Mouse (Mus musculus) liver, adult (tissue): Measurements from ENCODE around the gene Smg7.

Source experiments
- GATA4 ChIP-seq: IDR thresholded peaks from 2 replicates; pipeline ENCODE4 v1.6.1; 2014; ENCODE audit warnings: mild to moderate bottlenecking, low read length; ENCODE audit not compliant: insufficient replicate concordance

The Smg7 gene

DNA sequence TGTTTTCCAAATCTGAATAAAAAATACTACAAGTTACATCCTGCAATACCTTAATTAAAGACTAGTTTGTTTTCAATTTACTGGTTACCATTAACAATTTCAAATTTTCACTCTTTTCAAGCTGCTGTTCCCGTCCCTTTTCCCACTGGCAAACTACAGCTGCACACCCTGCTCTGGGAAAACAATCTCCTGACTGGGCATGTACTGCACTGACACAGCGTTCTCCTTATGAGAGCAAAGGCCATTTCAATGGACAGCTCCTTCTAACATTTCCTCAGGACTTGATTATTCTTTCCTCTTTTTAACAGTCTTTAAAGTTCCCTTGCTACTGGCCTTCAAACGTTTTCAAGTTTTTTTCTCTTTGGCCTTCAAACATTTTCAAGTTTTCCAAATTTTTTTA lies 31.4 kb downstream of the Smg7 start:
- TF ChIP-seq GATA4, result no peak

DNA sequence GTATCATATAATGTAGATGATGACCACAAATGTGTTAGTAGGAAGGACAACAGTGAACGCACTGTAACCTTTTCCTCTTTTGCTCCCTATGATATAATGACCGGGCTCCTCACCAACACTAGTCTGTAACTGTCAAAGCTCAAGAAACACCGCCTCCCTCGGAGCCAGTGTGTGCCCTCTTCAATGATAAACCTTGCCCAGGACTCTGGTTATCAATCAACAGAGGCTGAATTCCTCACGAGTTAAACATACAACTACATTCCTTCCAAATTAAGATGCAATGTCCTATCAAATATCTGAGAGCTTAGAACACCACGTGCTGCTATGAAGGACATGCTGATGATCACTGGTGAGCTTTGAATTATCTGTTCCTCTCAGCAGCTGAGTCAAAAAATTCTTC lies 32.5 kb downstream of the Smg7 start:
- no peak for TF ChIP-seq GATA4

DNA sequence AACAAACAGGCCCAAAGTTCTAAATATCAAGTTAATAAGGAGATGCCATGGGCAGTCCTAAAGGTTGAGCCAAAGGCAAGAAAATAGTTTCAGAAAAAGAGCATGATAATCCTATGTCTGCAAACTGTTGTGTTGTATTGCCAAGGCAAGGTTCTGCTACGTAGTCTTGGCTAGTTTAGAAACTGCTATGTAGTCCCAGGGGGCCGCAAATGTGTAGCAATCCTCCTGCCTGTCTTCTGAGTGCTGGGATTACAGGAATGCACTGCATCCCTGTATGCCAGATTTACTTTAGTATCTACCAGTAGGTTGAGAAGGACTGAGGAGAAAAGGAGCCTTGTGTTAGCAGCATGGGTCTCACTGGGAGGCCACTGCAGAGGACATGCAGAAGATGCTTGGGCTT lies 55.6 kb downstream of the Smg7 start:
- TF ChIP-seq GATA4, result no peak

DNA sequence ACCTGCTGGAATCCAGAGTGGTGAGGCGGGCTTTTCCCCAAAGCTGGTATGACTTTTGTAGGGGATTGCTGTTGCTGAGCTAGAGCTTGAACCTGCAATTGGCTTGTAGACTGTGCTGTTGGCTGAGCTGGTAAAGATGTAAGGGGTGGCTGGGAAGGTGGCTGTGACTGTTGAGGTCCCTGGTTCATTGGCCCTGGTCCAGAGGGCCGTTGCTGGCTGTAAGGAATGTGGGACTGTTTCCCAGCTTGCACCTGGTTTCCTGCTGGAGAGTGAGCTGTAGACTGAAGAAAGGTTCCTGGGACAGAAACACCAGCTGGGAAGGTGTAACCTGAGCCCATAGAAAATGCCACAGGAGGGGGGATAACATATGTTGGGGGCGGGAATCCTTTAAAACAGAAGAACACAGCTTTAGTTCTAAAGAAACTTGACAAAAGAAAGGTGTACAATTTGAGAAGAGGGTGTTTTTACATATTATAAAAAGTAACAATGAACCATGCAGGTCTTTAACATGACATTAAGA lies 57.2 kb downstream of the Smg7 start:
- TF ChIP-seq GATA4, result no peak

DNA sequence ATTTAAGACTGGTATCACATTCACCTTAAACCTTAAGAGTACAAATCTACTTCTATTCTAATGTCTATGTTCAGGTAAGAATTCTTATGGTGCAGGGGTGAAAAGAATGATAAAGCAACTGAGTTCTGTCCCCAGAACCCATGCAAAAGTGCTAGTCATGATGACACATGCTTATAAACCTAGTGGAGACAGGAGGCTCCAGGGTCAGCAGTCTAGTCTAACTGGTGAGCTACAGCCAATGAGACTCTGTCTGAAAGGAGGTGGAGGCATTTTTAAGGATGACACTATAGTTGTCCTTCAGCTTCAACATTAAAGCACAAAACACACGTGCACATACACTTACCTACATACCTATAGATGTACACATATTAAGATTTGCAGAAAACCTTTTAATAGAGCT lies 57.8 kb downstream of the Smg7 start:
- no peak for TF ChIP-seq GATA4

DNA sequence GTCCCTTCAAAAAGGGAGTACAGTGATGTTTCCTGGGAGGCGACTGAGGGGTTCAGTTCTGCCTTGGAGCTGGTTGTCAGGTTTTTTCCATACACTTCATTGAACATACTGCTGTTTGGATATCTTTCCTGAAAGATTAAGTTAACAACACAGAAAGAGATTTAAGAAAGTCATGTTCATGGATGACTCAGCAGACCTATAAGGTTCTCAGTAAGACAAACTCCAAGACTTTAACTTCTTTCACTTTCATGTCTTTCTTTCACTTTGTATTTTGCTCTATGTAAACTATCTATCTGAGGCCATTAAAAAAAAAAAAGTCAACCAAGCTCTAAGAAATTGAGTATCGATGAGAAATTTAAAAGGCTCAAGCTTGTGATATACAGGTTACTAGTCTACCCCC lies 61.4 kb downstream of the Smg7 start:
- TF ChIP-seq GATA4, result no peak

DNA sequence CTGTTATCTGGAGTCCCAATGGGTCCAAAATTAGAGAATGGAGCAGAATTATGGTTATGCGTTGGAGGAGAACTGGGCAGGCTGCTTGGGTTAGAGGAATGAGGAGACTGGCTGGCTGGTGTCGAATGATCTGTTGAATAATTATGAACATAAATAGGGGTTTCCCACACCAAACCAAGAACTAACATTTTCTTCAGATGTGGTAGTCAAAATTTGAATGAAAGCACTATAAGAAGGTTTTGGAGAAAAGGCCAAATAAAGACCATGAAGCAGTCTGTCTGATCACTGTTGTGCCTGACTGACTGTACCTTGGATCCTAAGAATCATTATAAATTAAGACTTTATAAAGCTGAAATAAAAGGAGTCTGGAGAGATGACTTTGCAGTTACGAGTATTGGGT lies 62.1 kb downstream of the Smg7 start:
- no peak for TF ChIP-seq GATA4

DNA sequence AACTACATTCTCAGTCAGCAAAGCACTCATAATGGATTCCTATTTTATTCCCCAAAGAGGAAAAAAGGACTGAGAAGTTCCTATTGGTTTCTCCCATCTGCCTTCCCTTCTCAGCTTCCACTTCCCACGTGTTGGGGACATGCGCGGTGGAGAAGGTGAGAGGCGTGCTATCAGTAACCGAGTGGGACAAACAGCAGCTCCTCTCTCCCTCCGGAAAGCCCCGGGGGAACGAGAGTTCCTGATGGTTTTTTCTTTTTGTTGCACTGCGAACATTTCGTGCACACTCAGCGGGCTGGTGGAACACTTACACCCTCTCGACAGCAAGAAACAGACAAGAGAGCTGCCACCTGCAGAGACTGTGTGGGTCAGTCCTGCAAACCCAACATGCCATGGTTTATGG lies 63.6 kb downstream of the Smg7 start:
- TF ChIP-seq GATA4, result no peak

DNA sequence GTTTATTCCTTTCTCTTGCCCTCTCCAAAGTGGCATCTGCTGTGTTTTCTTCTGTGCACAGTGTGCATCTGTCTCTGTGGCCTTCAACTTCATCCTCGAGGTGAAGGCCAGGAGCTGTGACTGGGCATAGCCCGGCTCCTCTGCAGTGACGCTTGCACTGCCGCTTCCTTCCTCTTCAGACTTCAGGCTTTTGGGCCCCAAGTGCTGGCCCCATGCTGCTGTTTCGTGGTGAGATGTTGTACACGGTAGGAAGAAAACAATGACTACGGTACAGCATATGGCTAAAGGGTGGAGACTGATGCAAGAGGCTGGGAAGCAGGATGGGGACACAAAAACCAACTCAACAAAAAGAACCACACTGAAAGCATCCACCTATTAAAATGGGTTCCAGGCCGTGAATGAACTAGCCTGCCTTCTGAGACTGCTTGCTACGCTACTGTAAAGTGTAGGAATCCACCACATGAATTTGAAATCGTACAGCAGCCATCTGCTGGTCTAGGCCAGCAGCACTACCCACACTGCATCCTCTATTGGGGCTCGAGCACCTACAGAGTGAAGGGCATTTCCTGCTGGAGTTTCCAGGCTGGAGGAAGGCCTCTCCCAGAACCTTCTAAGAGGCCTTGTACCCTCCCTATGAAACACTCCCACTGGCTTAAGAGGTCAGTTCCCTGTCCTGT lies 64.3 kb downstream of the Smg7 start:
- TF ChIP-seq GATA4, result no peak

DNA sequence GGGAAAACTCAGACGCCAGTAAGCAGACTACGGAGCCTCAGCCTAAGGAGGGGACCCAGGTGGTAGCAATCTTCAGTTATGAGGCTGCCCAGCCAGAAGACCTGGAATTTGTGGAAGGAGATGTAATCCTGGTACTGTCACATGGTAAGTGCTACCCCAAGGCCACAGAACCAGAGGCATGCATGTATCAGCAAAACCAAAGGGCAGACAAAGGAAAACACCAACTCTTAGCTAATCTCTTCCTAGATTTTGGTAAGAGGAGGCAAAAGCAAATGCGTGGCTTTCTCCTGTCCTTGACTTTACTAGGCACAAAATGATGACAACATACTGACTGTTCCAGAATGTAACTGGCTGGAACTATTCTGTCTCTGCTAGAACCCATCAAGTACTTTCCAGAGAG lies 67.4 kb downstream of the Smg7 start:
- no peak for TF ChIP-seq GATA4

DNA sequence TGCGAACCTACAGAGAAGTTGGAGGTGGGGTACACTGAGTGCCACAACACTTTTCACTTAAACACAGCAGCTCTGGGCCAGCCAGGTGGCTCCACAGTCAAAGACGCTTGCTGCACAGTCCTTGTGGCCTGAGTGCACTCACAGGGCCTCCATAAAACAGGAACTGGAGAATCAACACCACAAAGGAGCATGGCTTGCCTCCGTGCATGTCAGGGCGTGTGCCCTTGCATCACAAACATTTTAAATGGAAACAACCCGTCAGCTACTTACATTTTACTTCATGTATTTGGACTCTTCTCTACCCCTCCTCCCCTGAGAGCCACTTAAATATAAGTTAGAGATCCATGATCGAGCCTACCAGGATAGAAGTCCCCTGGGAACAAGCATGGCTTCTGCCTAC lies 70.1 kb downstream of the Smg7 start:
- no peak for TF ChIP-seq GATA4

DNA sequence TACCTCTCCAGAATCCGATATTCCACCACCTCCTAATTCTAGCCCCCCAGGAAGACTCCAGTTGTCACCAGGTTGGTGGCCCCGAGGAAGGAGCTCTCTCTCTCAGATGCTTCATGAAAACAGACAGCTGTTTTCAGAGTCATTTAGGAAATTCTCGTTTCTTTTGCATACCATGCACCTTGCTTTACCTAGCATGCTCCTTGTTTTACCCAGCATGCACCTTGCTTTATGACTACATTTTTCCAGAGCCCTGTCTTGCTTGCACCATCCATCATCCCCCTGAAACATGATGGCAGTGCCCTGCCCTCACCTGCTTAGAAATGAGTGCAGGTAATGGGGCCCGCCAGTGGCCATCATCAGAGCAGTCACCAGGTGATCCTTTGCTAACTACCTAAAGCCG lies 70.8 kb downstream of the Smg7 start:
- TF ChIP-seq GATA4, result no peak

DNA sequence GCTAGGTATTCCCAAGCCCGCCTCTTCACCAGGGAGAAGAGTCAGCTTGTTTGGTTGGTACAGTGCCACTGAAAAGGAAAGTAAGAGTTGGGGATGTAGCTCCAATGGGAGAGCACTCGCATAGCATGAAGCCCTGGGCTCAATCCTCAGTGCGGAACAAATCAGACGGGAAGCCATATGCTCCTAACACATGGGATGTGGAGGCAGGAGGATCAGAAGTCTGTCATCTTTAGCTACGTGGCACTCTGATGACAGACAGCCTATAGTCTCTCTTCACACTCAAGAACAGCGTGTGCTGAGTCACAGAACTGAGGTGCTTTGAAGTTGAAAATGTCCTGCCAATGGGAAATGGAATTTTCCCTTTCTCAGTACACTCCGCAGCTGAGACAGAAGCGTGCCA lies 71.4 kb downstream of the Smg7 start:
- TF ChIP-seq GATA4, result no peak

DNA sequence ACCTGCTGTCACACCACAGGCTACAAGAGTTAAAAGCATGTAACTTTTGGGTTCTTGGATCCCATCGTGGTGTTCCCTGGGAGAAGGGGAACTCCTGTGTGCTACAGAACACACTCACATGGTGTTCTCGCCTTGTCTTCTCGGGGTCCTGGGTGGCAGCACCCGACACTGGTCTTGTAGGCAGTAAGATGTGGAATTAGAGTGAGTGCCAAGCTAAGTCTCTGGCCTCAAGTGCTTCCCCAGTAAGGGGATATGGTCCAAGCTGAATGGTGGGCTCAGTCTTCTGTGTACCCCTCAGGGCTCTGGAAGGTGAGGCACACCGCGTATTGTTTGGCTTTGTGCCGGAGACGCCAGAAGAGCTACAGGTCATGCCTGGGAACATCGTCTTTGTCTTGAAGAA lies 72.4 kb downstream of the Smg7 start:
- no peak for TF ChIP-seq GATA4

DNA sequence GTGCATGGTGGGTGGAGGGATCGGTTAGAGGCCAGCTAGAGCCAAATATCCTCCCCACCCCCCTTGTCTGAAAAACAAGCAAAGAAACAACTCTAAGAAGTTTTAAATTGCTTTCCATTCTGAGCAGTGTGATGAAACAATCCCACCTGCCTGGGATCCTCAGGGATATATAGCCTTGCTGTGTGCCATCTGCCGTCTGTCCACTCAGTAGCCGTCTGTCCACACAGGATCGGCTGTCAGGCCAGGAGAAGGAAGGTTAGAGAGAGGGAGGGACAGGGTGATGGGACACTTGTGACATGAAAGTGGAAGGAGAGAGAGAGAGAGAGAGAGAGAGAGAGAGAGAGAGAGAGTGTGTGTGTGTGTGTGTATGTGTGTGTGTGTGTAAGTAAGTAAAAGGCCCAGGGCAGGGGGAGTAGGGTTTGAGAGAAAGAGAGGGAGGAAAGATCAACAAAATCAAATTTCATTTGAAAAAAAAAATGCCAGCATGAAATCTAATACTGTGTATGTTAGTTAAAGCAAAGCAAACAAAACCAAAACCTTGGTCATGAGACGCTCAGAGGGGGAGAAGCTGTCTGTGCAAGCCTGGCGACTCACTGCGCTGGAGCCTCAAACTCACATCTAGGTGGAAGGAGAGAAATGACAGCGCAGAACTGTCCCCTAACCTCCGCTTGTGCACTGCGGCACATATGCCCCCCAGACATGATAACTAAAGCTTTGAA lies 73.7 kb downstream of the Smg7 start:
- TF ChIP-seq GATA4, result no peak

DNA sequence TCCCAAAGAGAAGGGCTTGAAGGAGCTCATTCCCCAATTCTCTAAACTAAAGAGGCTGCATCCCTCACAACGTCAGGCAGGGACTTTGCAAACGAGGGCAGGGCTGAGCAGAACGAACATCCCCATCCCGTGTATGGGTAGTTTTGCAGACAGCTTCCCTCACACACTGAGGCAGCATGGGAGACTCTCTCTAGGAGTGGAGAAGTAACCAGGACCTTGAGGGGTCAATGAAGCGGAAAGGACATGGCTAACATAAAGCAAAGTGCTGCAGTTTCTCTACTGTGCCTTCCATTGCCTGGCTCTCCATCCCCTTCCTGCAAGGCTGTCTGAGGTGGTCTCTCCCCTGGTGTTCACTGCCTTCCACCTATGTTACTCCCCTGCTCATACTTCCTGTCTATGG lies 74.3 kb downstream of the Smg7 start:
- no peak for TF ChIP-seq GATA4

DNA sequence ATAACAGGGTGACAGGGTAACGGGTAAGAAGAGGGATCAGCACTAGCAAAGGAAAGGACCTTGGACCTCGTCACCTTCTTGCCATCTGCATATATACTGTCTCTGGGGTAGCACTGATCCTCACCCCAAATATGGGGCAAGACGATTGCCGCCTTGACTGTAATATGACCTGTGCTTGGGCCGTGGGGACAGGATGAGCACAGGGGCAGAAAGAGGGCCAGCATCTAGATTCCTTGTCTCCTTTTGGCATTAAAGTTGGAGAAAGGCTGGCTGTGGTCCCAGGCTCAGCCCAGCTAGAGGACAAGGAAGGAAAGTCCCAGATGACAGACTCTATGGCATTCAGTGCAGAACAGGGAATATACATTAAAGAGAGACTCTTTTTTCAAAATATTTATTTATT lies 76.0 kb downstream of the Smg7 start:
- no peak for TF ChIP-seq GATA4

DNA sequence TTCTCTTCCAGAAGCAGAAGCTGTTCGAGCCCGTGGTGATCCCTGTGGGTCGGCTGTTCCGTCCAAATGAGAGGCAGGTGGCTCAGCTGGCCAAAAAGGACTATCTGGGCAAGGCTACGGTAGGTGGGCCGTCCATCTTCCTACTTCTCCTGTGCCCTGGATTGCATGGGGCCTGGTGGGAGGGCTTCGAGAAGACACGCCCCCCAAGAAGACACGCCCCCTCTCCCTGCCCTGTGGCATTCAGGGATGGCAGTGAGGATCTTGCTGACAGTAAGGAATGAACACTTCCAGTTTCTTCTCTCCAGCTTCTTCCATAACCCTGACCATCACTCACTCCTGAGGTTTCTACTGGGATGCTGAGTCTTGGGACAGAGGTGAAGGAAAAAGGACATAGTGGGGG lies 78.2 kb downstream of the Smg7 start:
- no peak for TF ChIP-seq GATA4

DNA sequence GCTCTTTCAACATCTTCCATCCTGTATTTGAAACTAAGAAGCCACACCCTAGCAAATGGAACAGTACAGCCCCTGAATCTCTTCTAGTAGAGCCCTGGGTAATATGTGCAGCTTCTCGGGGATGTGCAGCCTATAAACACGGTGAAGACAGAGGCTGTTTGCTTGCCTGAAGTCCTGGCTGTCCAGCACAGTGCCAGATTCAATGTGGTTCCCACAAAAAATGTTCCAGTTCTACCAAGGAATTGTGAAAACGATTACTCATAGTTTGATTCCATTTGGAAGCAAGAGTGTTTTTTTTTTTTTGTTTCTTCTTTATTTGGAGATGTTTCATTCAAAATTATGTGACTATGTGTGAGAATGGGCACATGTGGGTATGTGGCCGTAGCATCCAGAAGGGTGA lies 80.7 kb downstream of the Smg7 start:
- no peak for TF ChIP-seq GATA4
